Mouse (Mus musculus) lung, embryonic 15.5 days (tissue): ENCODE measurements around the gene Il4. TPM values are rescaled to one million over a fixed set of nuclear protein-coding genes. Genes with fewer than 3 reads are reported as not detected.
"Not testable (repeated sequence)": the region's sequence is repeated elsewhere in the genome, so short reads cannot be mapped to it uniquely, and the experiment has no call there.

Source experiments
- ATAC-seq: fragments of 200-750 bp; cut with Nextera tagmentation; 2 replicates; pipeline ENCODE4 v1.8.0; 2017; ENCODE audit warnings: moderate number of reproducible peaks, borderline replicate concordance; ENCODE audit not compliant: low FRiP score, low TSS enrichment; ENCODE audit errors: extremely low read depth
- H3K27ac ChIP-seq: fragments of 300-500 bp; sonication (generic); 2 replicates; pipeline ENCODE4 v1.5.1; 2015; ENCODE audit warnings: moderate library complexity, mild to moderate bottlenecking, inconsistent platforms
- H3K27me3 ChIP-seq: fragments of 300-500 bp; sonication (generic); 2 replicates; pipeline ENCODE4 v1.6.1; 2015; ENCODE audit warnings: inconsistent platforms
- H3K36me3 ChIP-seq: fragments of 300-500 bp; sonication (generic); 2 replicates; pipeline ENCODE4 v1.6.1; 2015; ENCODE audit warnings: inconsistent platforms
- H3K4me1 ChIP-seq: fragments of 300-500 bp; sonication (generic); 2 replicates; pipeline ENCODE4 v1.6.1; 2015; ENCODE audit warnings: inconsistent platforms
- H3K4me2 ChIP-seq: fragments of 300-500 bp; sonication (generic); 2 replicates; pipeline ENCODE4 v1.6.1; 2015; ENCODE audit warnings: inconsistent platforms, mild to moderate bottlenecking, moderate library complexity
- H3K4me3 ChIP-seq: fragments of 300-500 bp; sonication (generic); 2 replicates; pipeline ENCODE4 v1.5.1; 2015; ENCODE audit warnings: mild to moderate bottlenecking, inconsistent platforms
- H3K9ac ChIP-seq: fragments of 300-500 bp; sonication (generic); 2 replicates; pipeline ENCODE4 v1.6.1; 2015; ENCODE audit warnings: inconsistent platforms
- H3K9me3 ChIP-seq: fragments of 300-500 bp; sonication (generic); 2 replicates; pipeline ENCODE4 v1.6.1; 2016; ENCODE audit warnings: inconsistent platforms
- WGBS: fragments of 180-500 bp; shearing (Covaris S2); methylation state at CpG from one replicate; pipeline ENCODE4 v1.1.7; 2015; 5-methylcytosine and 5-hydroxymethylcytosine counted together
- polyA plus RNA-seq: library from polyadenylated mRNA; unstranded; fragments of >200 nt; fragmentation: Nextera tagmentation; extraction: Ambion mirVana; gene quantifications from 2 replicates; pipeline ENCODE4 v1.2.1, GENCODE M21; 2015

Gene Il4
- polyA plus RNA-seq, 1 experiment from 2014 or later: 1.2 TPM

DNA sequence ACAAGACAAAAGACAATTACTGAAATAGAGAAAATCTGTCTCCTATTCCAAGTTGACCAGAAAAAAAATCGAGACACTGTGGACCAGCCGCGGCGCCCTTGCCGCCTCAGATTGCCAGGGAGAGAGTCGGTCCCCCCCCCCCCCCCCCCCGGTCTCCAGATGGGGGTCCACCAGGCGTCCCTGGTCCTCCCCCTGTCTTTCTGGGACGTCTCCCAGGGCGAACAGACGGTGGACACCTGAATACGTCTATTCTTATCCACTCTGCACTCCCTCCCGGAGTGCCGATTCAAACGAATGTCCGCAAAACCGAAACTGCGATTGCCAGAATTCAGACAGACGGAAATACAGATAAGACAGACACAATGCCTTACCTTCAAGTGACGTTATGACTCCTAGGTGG is 61.9 kb downstream of the Il4 start:
- H3K4me3 ChIP-seq, H3K4me2 ChIP-seq: not testable (repeated sequence)

More for the DNA sequence above, 61.9 kb downstream of the Il4 start:
- H3K9ac ChIP-seq, H3K4me1 ChIP-seq, ATAC-seq, H3K27me3 ChIP-seq, H3K27ac ChIP-seq, H3K9me3 ChIP-seq, H3K36me3 ChIP-seq: not testable (repeated sequence)
- WGBS: 86% methylated on average over 10 of the region's 20 CpGs

Other genes with a start within 250 kb of the Il4 start
- gene Leap2, start 195.5 kb downstream of the Il4 start, polyA plus RNA-seq: 0.34 TPM in 1 of 2 replicates, not detected in the other
- 468 and 484 TPM in 2 replicates for gene Uqcrq, start 187.8 kb downstream of the Il4 start, polyA plus RNA-seq
- 1.7 TPM in 2 replicates for gene Gdf9, start 187.6 kb downstream of the Il4 start, polyA plus RNA-seq
- not detected in 2 replicates for gene Gm10447, start 161.6 kb downstream of the Il4 start, polyA plus RNA-seq
- gene Shroom1, start 161.5 kb downstream of the Il4 start, polyA plus RNA-seq: 1.8 and 2.4 TPM in 2 replicates
- not detected in 2 replicates for gene Gm9837, start 148.2 kb downstream of the Il4 start, polyA plus RNA-seq
- not detected in 2 replicates for gene Gm9945, start 138.5 kb downstream of the Il4 start, polyA plus RNA-seq
- 0.06 and 0.24 TPM in 2 replicates for gene Sowaha, start 138.4 kb downstream of the Il4 start, polyA plus RNA-seq
- gene Sept8, start 99.4 kb downstream of the Il4 start, polyA plus RNA-seq: 24.3 and 25.1 TPM in 2 replicates
- gene Kif3a, start 51.3 kb downstream of the Il4 start, polyA plus RNA-seq: 61.6 and 65.7 TPM in 2 replicates
- gene Il13, start 16.0 kb upstream of the Il4 start, polyA plus RNA-seq: 0.12 TPM in 1 of 2 replicates, not detected in the other
- 33.4 and 33.5 TPM in 2 replicates for gene Rad50, start 88.7 kb upstream of the Il4 start, polyA plus RNA-seq
- 0.15 TPM in 1 of 2 replicates, not detected in the other for gene Il5, start 102.1 kb upstream of the Il4 start, polyA plus RNA-seq
- gene Irf1, start 151.3 kb upstream of the Il4 start, polyA plus RNA-seq: 24.8 and 28.7 TPM in 2 replicates
- 0.22 and 0.36 TPM in 2 replicates for gene Gm17334, start 154.5 kb upstream of the Il4 start, polyA plus RNA-seq
- gene Gm12216, start 240.6 kb upstream of the Il4 start, polyA plus RNA-seq: 1.0 and 2.5 TPM in 2 replicates